Comparison of ENCODE assay signal across 11 mouse cellular contexts in the genomic region with DNA sequence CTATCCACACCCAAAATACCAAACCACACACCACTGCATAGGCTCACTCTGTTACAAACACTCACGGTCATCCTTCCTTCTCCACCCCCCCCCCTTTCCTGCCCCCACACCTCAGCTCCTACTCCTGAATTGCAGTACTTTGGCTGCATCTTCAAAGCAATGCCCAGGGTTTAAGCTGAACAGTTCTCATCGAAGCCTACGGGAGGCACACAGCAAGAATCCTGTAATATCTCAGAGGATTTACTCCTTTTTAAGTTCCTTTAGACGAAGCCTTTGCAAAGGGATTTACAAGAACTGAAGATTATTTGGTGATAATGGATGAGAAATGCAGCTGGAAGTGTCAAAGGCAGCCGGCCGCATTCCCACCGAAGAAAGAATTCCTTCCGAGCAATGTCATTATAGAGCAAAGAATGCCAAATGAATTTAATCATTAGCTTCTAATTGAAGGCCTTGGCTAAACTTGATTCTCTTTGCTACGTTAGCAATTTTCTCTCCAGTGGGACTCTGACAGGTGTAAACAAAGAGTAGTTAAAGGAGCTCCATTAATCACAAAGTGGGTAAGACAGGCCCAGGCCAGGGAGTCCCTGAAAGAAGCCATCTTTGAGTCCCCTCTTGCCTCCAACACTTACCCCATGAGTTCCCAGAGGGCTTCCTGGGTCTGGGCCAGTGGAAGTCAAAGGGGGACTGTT.
DNase-seq lines count a peak whose midpoint lies in the region; ATAC-seq and TF ChIP-seq lines count a peak whose summit lies in the region.
"Had no signal": no experiment of that assay in that cellular context is flagged by ENCODE, and none has a peak within 500 bp of the region (broad histone marks: within the 10 kb centered on the region; RNA-seq: fewer than 3 reads in every experiment).

No protein-coding gene starts in this region.

- no peak for TF ChIP-seq CTCF in Patski (IDR thresholded peaks at IDR 0.05)

- no peak overlapping the region for H3K9ac ChIP-seq in embryonic facial prominence, embryonic 14.5 days (ENCODE audit: low read depth, low read length)
- H3K9ac ChIP-seq in hindbrain, embryonic 15.5 days = no peak overlapping the region
- H3K9ac ChIP-seq: limb, embryonic 15.5 days had no signal

- H3K9me3 ChIP-seq in embryonic facial prominence, embryonic 14.5 days (ENCODE audit: control insufficient read depth, low read length) = no peaks in the 10 kb centered on the region
- no peaks in the 10 kb centered on the region for H3K9me3 ChIP-seq in embryonic facial prominence, embryonic 10.5 days
- H3K9me3 ChIP-seq in hindbrain, embryonic 15.5 days = no peaks in the 10 kb centered on the region
- H3K9me3 ChIP-seq: limb, embryonic 15.5 days had no signal

- no peak overlapping the region for H3K4me3 ChIP-seq in embryonic facial prominence, embryonic 14.5 days (ENCODE audit: low read depth, low read length)
- no peak overlapping the region for H3K4me3 ChIP-seq in embryonic facial prominence, embryonic 10.5 days
- H3K4me3 ChIP-seq in hindbrain, embryonic 15.5 days = no peak overlapping the region
- H3K4me3 ChIP-seq: limb, embryonic 15.5 days had no signal

- WGBS in embryonic facial prominence, embryonic 14.5 days = 33% methylated on average over 9 of the region's 9 CpGs
- 42% methylated on average over 9 of the region's 9 CpGs for WGBS in embryonic facial prominence, embryonic 10.5 days
- 23% methylated on average over 9 of the region's 9 CpGs for WGBS in hindbrain, embryonic 15.5 days

- no peak overlapping the region for H3K27ac ChIP-seq in embryonic facial prominence, embryonic 14.5 days (replicated peaks; ENCODE audit: low read depth, low read length)
- H3K27ac ChIP-seq in embryonic facial prominence, embryonic 10.5 days (replicated peaks) = no peak overlapping the region
- no peak overlapping the region for H3K27ac ChIP-seq in hindbrain, embryonic 15.5 days (replicated peaks)
- H3K27ac ChIP-seq: limb, embryonic 15.5 days; macrophage had no signal

- ATAC-seq in embryonic facial prominence, embryonic 14.5 days (ENCODE audit: low read depth) = peak; percentile 53; the same call in 1 of the 2 replicates
- peak; percentile 66 for ATAC-seq in Patski
- ATAC-seq in hindbrain, embryonic 15.5 days (ENCODE audit: low FRiP score, low read depth) = peak; percentile 74; the same call in 1 of the 2 replicates
- no peak for ATAC-seq in erythroblast, adult 5-6 weeks (replicated peaks; ENCODE audit: low FRiP score, poor library complexity, severe bottlenecking)
- no peak for ATAC-seq in cerebellum, adult (ENCODE audit: insufficient number of reproducible peaks, low FRiP score, low TSS enrichment)

- no peak overlapping the region for H3K4me2 ChIP-seq in embryonic facial prominence, embryonic 14.5 days (ENCODE audit: low read depth, low read length)
- no peak overlapping the region for H3K4me2 ChIP-seq in hindbrain, embryonic 15.5 days
- H3K4me2 ChIP-seq: limb, embryonic 15.5 days had no signal

- POLR2A ChIA-PET in Patski (lab: Charles Lee) = interaction anchor here (0.6 to 2.4 kb wide), 12 partner anchors 9 to 761 kb away, joined by 3 to 6 read pairs (median 4); no protein-coding TSS in a partner anchor

- H3K4me1 ChIP-seq in embryonic facial prominence, embryonic 14.5 days (ENCODE audit: control insufficient read depth, insufficient read depth, low read length) = no peaks in the 10 kb centered on the region
- H3K4me1 ChIP-seq in embryonic facial prominence, embryonic 10.5 days = 0 out of 2 replicates have a peak, but pooled peaks cover 4% of the 10 kb centered on the region
- H3K4me1 ChIP-seq in hindbrain, embryonic 15.5 days (replicated peaks) = peaks cover 9% of the 10 kb centered on the region
- H3K4me1 ChIP-seq: limb, embryonic 15.5 days had no signal

- no peaks in the 10 kb centered on the region for H3K27me3 ChIP-seq in embryonic facial prominence, embryonic 14.5 days (replicated peaks; ENCODE audit: control insufficient read depth, insufficient read depth, low read length)
- no peaks in the 10 kb centered on the region for H3K27me3 ChIP-seq in embryonic facial prominence, embryonic 10.5 days (replicated peaks; ENCODE audit: low read depth, poor library complexity, severe bottlenecking)
- no peaks in the 10 kb centered on the region for H3K27me3 ChIP-seq in Patski
- H3K27me3 ChIP-seq in hindbrain, embryonic 15.5 days = no peaks in the 10 kb centered on the region
- H3K27me3 ChIP-seq: limb, embryonic 15.5 days had no signal

- no peaks in the 10 kb centered on the region for H3K36me3 ChIP-seq in embryonic facial prominence, embryonic 14.5 days (ENCODE audit: control insufficient read depth, insufficient read depth, low read length)
- no peaks in the 10 kb centered on the region for H3K36me3 ChIP-seq in embryonic facial prominence, embryonic 10.5 days (replicated peaks)
- no peaks in the 10 kb centered on the region for H3K36me3 ChIP-seq in hindbrain, embryonic 15.5 days
- H3K36me3 ChIP-seq: limb, embryonic 15.5 days had no signal

- in situ Hi-C loops in Patski (cut with MboI; ENCODE audit: low pct_unique_long_range_greater_than_20kb) = loop anchor here (5.0 kb wide), 1 partner anchor 101 kb away; no protein-coding TSS in a partner anchor

- DNase-seq in embryonic facial prominence, embryonic 14.5 days (ENCODE audit: low spot score) = peak; percentile 40
- no peak for DNase-seq in embryonic facial prominence, embryonic 10.5 days (ENCODE audit: low spot score)
- no peak for DNase-seq in Patski (ENCODE audit: low read depth, low spot score)
- peak; percentile 44 to 60 for DNase-seq in kidney, postnatal 36 days
- DNase-seq in B cell, adult 2 months = no peak
- DNase-seq: heart, adult 18-20 months had no signal

- CTCF ChIA-PET in Patski (lab: Charles Lee) = interaction anchor here (0.9 to 3.1 kb wide), 2 partner anchors 19 to 96 kb away, joined by 5 to 8 read pairs; no protein-coding TSS in a partner anchor

Comparison
In these comparisons a context has a peak if more than half of its experiments do, and no peak if none do; other contexts are left out.
1. DNase-seq: peak in embryonic facial prominence, embryonic 14.5 days (single experiment) and kidney, postnatal 36 days (2 of 2); none in embryonic facial prominence, embryonic 10.5 days (single experiment), Patski (single experiment) and B cell, adult 2 months (0 of 2).
2. ATAC-seq: peak in embryonic facial prominence, embryonic 14.5 days (single experiment), Patski (single experiment) and hindbrain, embryonic 15.5 days (single experiment); none in erythroblast, adult 5-6 weeks (single experiment) and cerebellum, adult (single experiment).